Mouse (Mus musculus): ENCODE measurements around the gene Lypd4. TPM values are rescaled to one million over a fixed set of nuclear protein-coding genes. Genes with fewer than 3 reads are reported as not detected.
"Not testable (repeated sequence)": the region's sequence is repeated elsewhere in the genome, so short reads cannot be mapped to it uniquely, and the experiment has no call there.

Lypd4 gene
- polyA plus RNA-seq, 1 experiment = not detected

- 94% methylated on average over 9 of the region's 9 CpGs for WGBS
- Histone ChIP-seq H3K4me1 (replicated peaks; ENCODE audit: control insufficient read depth, insufficient read depth, low read length) (no peaks in the 10 kb centered on the region), H3K4me3 (ENCODE audit: control insufficient read depth, insufficient read depth, low read length) (no peak overlapping the region), H3K27me3 (ENCODE audit: control insufficient read depth, insufficient read depth, low read length) (no peaks in the 10 kb centered on the region), H3K27ac (ENCODE audit: control insufficient read depth, insufficient read depth, low read length) (no peak overlapping the region), H3K36me3 (ENCODE audit: control insufficient read depth, insufficient read depth, low read length) (no peaks in the 10 kb centered on the region)
- TF ChIP-seq CTCF (IDR thresholded peaks at IDR 0.05; ENCODE audit: borderline replicate concordance, control insufficient read depth, extremely low read depth, insufficient read depth, low read length, poor library complexity) (no peak), POLR2A (IDR thresholded peaks at IDR 0.05; ENCODE audit: control insufficient read depth, extremely low read depth, insufficient read depth, low read length, poor library complexity) (no peak)
- no peak for DNase-seq
Observed at GRCm38 (mm10) chr7:24845181-24845580, 24.6 kb downstream of the Lypd4 start.

- Histone ChIP-seq H3K36me3 (ENCODE audit: control insufficient read depth, insufficient read depth, low read length) (no peaks in the 10 kb centered on the region), H3K27me3 (ENCODE audit: control insufficient read depth, insufficient read depth, low read length) (no peaks in the 10 kb centered on the region), H3K4me3 (ENCODE audit: control insufficient read depth, insufficient read depth, low read length) (no peak overlapping the region), H3K4me1 (replicated peaks; ENCODE audit: control insufficient read depth, insufficient read depth, low read length) (peaks cover 4% of the 10 kb centered on the region), H3K27ac (ENCODE audit: control insufficient read depth, insufficient read depth, low read length) (no peak overlapping the region)
- WGBS = 74% methylated on average over 5 of the region's 5 CpGs
- no peak for DNase-seq
- no peak for TF ChIP-seq POLR2A (IDR thresholded peaks at IDR 0.05; ENCODE audit: control insufficient read depth, extremely low read depth, insufficient read depth, low read length, poor library complexity)
- TF ChIP-seq CTCF (IDR thresholded peaks at IDR 0.05; ENCODE audit: borderline replicate concordance, control insufficient read depth, extremely low read depth, insufficient read depth, low read length, poor library complexity) = no peak
Observed at GRCm38 (mm10) chr7:24844144-24844543, 25.6 kb downstream of the Lypd4 start.

GRCm38 (mm10) chr7:24841009-24841408, 28.7 kb downstream of the Lypd4 start:
- Histone ChIP-seq H3K36me3 (ENCODE audit: control insufficient read depth, insufficient read depth, low read length) (no peaks in the 10 kb centered on the region), H3K27me3 (ENCODE audit: control insufficient read depth, insufficient read depth, low read length) (no peaks in the 10 kb centered on the region), H3K4me3 (ENCODE audit: control insufficient read depth, insufficient read depth, low read length) (no peak overlapping the region), H3K4me1 (replicated peaks; ENCODE audit: control insufficient read depth, insufficient read depth, low read length) (peaks cover 9% of the 10 kb centered on the region), H3K27ac (ENCODE audit: control insufficient read depth, insufficient read depth, low read length) (no peak overlapping the region)
- TF ChIP-seq CTCF (IDR thresholded peaks at IDR 0.05; ENCODE audit: borderline replicate concordance, control insufficient read depth, extremely low read depth, insufficient read depth, low read length, poor library complexity) = no peak
- DNase-seq = no peak
- WGBS = 93% methylated on average over 4 of the region's 4 CpGs

GRCm38 (mm10) chr7:24840331-24840730, 29.4 kb downstream of the Lypd4 start:
- no peak for TF ChIP-seq CTCF (IDR thresholded peaks at IDR 0.05; ENCODE audit: borderline replicate concordance, control insufficient read depth, extremely low read depth, insufficient read depth, low read length, poor library complexity)
- no peak for TF ChIP-seq POLR2A (IDR thresholded peaks at IDR 0.05; ENCODE audit: control insufficient read depth, extremely low read depth, insufficient read depth, low read length, poor library complexity)
- no peaks in the 10 kb centered on the region for H3K27me3 ChIP-seq (ENCODE audit: control insufficient read depth, insufficient read depth, low read length)
- no peak overlapping the region for H3K27ac ChIP-seq (ENCODE audit: control insufficient read depth, insufficient read depth, low read length)
- WGBS = 92% methylated on average over 3 of the region's 3 CpGs
- DNase-seq = no peak
- no peak overlapping the region for H3K4me3 ChIP-seq (ENCODE audit: control insufficient read depth, insufficient read depth, low read length)
- H3K36me3 ChIP-seq (ENCODE audit: control insufficient read depth, insufficient read depth, low read length) = no peaks in the 10 kb centered on the region
- peaks cover 9% of the 10 kb centered on the region for H3K4me1 ChIP-seq (replicated peaks; ENCODE audit: control insufficient read depth, insufficient read depth, low read length)

GRCm38 (mm10) chr7:24839410-24839808, 30.3 kb downstream of the Lypd4 start:
- H3K4me1 ChIP-seq (replicated peaks; ENCODE audit: control insufficient read depth, insufficient read depth, low read length) = peaks cover 9% of the 10 kb centered on the region
- no peaks in the 10 kb centered on the region for H3K36me3 ChIP-seq (ENCODE audit: control insufficient read depth, insufficient read depth, low read length)
- no peaks in the 10 kb centered on the region for H3K27me3 ChIP-seq (ENCODE audit: control insufficient read depth, insufficient read depth, low read length)
- WGBS = 41% methylated on average over 8 of the region's 8 CpGs
- peak overlapping the region; percentile 34; the same call in 1 of the 2 replicates for H3K27ac ChIP-seq (ENCODE audit: control insufficient read depth, insufficient read depth, low read length)
- DNase-seq = peak; percentile 8
- TF ChIP-seq POLR2A (IDR thresholded peaks at IDR 0.05; ENCODE audit: control insufficient read depth, extremely low read depth, insufficient read depth, low read length, poor library complexity) (no peak), CTCF (IDR thresholded peaks at IDR 0.05; ENCODE audit: borderline replicate concordance, control insufficient read depth, extremely low read depth, insufficient read depth, low read length, poor library complexity) (no peak)
- no peak overlapping the region for H3K4me3 ChIP-seq (ENCODE audit: control insufficient read depth, insufficient read depth, low read length)

- WGBS = 29% methylated on average over 13 of the region's 13 CpGs
Observed at GRCm38 (mm10) chr7:24838732-24839409, 30.9 kb downstream of the Lypd4 start.

GRCm38 (mm10) chr7:24827181-24827580, 42.6 kb downstream of the Lypd4 start:
- no peaks in the 10 kb centered on the region for H3K27me3 ChIP-seq (ENCODE audit: control insufficient read depth, insufficient read depth, low read length)
- no peaks in the 10 kb centered on the region for H3K36me3 ChIP-seq (ENCODE audit: control insufficient read depth, insufficient read depth, low read length)
- TF ChIP-seq POLR2A (IDR thresholded peaks at IDR 0.05; ENCODE audit: control insufficient read depth, extremely low read depth, insufficient read depth, low read length, poor library complexity) (no peak), CTCF (IDR thresholded peaks at IDR 0.05; ENCODE audit: borderline replicate concordance, control insufficient read depth, extremely low read depth, insufficient read depth, low read length, poor library complexity) (no peak)
- H3K4me3 ChIP-seq (ENCODE audit: control insufficient read depth, insufficient read depth, low read length) = no peak overlapping the region
- WGBS = 95% methylated on average over 4 of the region's 4 CpGs
- DNase-seq = no peak
- H3K27ac ChIP-seq (ENCODE audit: control insufficient read depth, insufficient read depth, low read length) = no peak overlapping the region
- H3K4me1 ChIP-seq (replicated peaks; ENCODE audit: control insufficient read depth, insufficient read depth, low read length) = no peaks in the 10 kb centered on the region

More at GRCm38 (mm10) chr7:24838732-24839409, 30.9 kb downstream of the Lypd4 start:
- H3K4me1 ChIP-seq (replicated peaks; ENCODE audit: control insufficient read depth, insufficient read depth, low read length); H3K36me3 ChIP-seq (ENCODE audit: control insufficient read depth, insufficient read depth, low read length); H3K4me3 ChIP-seq (ENCODE audit: control insufficient read depth, insufficient read depth, low read length); H3K27me3 ChIP-seq (ENCODE audit: control insufficient read depth, insufficient read depth, low read length): not testable (repeated sequence)
- DNase-seq = peak; percentile 8
- H3K27ac ChIP-seq (ENCODE audit: control insufficient read depth, insufficient read depth, low read length) = peak overlapping the region; percentile 71; the same call in 1 of the 2 replicates

All from thymus, adult 2 months (tissue).